In genomic region chr6:88849270-88849669, GRCm38 (mm10) we compare ENCODE assay signal across 9 mouse cellular contexts. TPM values are rescaled to one million over a fixed set of nuclear protein-coding genes. Genes with fewer than 3 reads are reported as not detected.
DNase-seq lines count a peak whose midpoint lies in the region; ATAC-seq and TF ChIP-seq lines count a peak whose summit lies in the region.
"Had no signal": no experiment of that assay in that cellular context is flagged by ENCODE, and none has a peak within 500 bp of the region (broad histone marks: within the 10 kb centered on the region; RNA-seq: fewer than 3 reads in every experiment).

No protein-coding gene starts in this region.

- no peak overlapping the region for H3K9ac ChIP-seq in midbrain, postnatal 0 days (replicated peaks; ENCODE audit: low read length, poor library complexity, severe bottlenecking)

- no peak for TF ChIP-seq POLR2A in cerebellum, adult 2 months (IDR thresholded peaks at IDR 0.05; ENCODE audit: borderline replicate concordance, insufficient read depth, low read length)

- ATAC-seq in midbrain, postnatal 0 days (ENCODE audit: low FRiP score), result no peak

- no peaks in the 10 kb centered on the region for H3K9me3 ChIP-seq in embryonic facial prominence, embryonic 10.5 days
- H3K9me3 ChIP-seq in midbrain, postnatal 0 days (ENCODE audit: low read length), result no peaks in the 10 kb centered on the region

- H3K4me1 ChIP-seq in cerebellum, adult 2 months (ENCODE audit: control insufficient read depth, insufficient read depth, low read length), result peaks cover 17% of the 10 kb centered on the region
- peaks cover 7% of the 10 kb centered on the region; the same call in 1 of the 2 replicates for H3K4me1 ChIP-seq in embryonic facial prominence, embryonic 10.5 days
- H3K4me1 ChIP-seq in midbrain, postnatal 0 days (ENCODE audit: insufficient read depth, low read length), result no peaks in the 10 kb centered on the region

- no peaks in the 10 kb centered on the region for H3K27me3 ChIP-seq in cerebellum, adult 2 months (ENCODE audit: control insufficient read depth, insufficient read depth, low read length)
- no peaks in the 10 kb centered on the region for H3K27me3 ChIP-seq in embryonic facial prominence, embryonic 10.5 days (replicated peaks; ENCODE audit: low read depth, poor library complexity, severe bottlenecking)
- H3K27me3 ChIP-seq in midbrain, postnatal 0 days (ENCODE audit: insufficient read depth, low read length), result no peaks in the 10 kb centered on the region

- TF ChIP-seq CTCF in cerebellum, adult 2 months (IDR thresholded peaks at IDR 0.05; ENCODE audit: borderline replicate concordance, insufficient read depth, low read depth, low read length), result peak; percentile 45; the same call in 1 of the 2 replicates
- TF ChIP-seq CTCF in midbrain, postnatal 0 days (IDR thresholded peaks at IDR 0.05), result peak; percentile 56

- no peak overlapping the region for H3K4me3 ChIP-seq in cerebellum, adult 2 months (replicated peaks; ENCODE audit: insufficient read depth, low read depth, low read length)
- H3K4me3 ChIP-seq in embryonic facial prominence, embryonic 10.5 days, result no peak overlapping the region
- H3K4me3 ChIP-seq in midbrain, postnatal 0 days (ENCODE audit: low read depth, low read length), result no peak overlapping the region

- H3K27ac ChIP-seq in cerebellum, adult 2 months (ENCODE audit: insufficient read depth, low read length), result peak overlapping the region; percentile 82
- H3K27ac ChIP-seq in embryonic facial prominence, embryonic 10.5 days (replicated peaks), result 0 out of 2 replicates have a peak overlapping the region, but pooled peaks have one; percentile 15
- H3K27ac ChIP-seq in midbrain, postnatal 0 days (ENCODE audit: low read depth, low read length), result no peak overlapping the region
- H3K27ac ChIP-seq: macrophage had no signal

- H3K36me3 ChIP-seq in embryonic facial prominence, embryonic 10.5 days (replicated peaks), result peaks cover 34% of the 10 kb centered on the region
- H3K36me3 ChIP-seq in midbrain, postnatal 0 days (ENCODE audit: insufficient read depth, low read length), result peaks cover 53% of the 10 kb centered on the region

- no peak overlapping the region for H3K4me2 ChIP-seq in midbrain, postnatal 0 days (ENCODE audit: low read depth, low read length, poor library complexity, severe bottlenecking)

- peak in 1 of 2 experiments; percentile 31 for DNase-seq in cerebellum, adult 2 months
- DNase-seq in cerebellum, adult 8-10 months, result no peak
- peak; percentile 54 for DNase-seq in lung, postnatal 14 days
- no peak for DNase-seq in lung, postnatal 4 days
- no peak for DNase-seq in embryonic facial prominence, embryonic 10.5 days (ENCODE audit: low spot score)
- DNase-seq in midbrain, postnatal 0 days (ENCODE audit: low spot score), result no peak
- no peak for DNase-seq in left cerebral cortex, adult 9 months (ENCODE audit: low spot score in 2 of 2)
- no peak for DNase-seq in T-cell, adult 2 months (ENCODE audit: low spot score)

- WGBS in cerebellum, adult 2 months, result 45% methylated on average over 4 of the region's 4 CpGs
- 57% methylated on average over 4 of the region's 4 CpGs for WGBS in embryonic facial prominence, embryonic 10.5 days
- WGBS in midbrain, postnatal 0 days, result 45% methylated on average over 4 of the region's 4 CpGs

RNA-seq across cellular contexts. Expression of gene Abtb1, which starts 7.5 kb away (rescaled TPM):
- 116 TPM in 2 replicates for polyA plus RNA-seq in cerebellum, adult 2 months (2012; rRNA removed)
- 25.2 and 26.4 TPM in 2 replicates for polyA plus RNA-seq in embryonic facial prominence, embryonic 10.5 days (2016; fragmentation: Nextera tagmentation; extraction: Ambion mirVana)
- total RNA-seq in midbrain, postnatal 0 days (2014; rRNA removed), result 60.2 and 65.7 TPM in 2 replicates
- polyA plus RNA-seq in midbrain, postnatal 0 days (2015; fragmentation: Nextera tagmentation; extraction: Ambion mirVana), result 29.2 and 34.9 TPM in 2 replicates

RNA-seq across cellular contexts. Expression of gene Podxl2, which starts 25.6 kb away (rescaled TPM):
- polyA plus RNA-seq in cerebellum, adult 2 months (2012; rRNA removed), result 538 and 541 TPM in 2 replicates
- polyA plus RNA-seq in embryonic facial prominence, embryonic 10.5 days (2016; fragmentation: Nextera tagmentation; extraction: Ambion mirVana), result 52.1 and 56.3 TPM in 2 replicates
- total RNA-seq in midbrain, postnatal 0 days (2014; rRNA removed), result 883 and 1,011 TPM in 2 replicates
- polyA plus RNA-seq in midbrain, postnatal 0 days (2015; fragmentation: Nextera tagmentation; extraction: Ambion mirVana), result 727 and 776 TPM in 2 replicates

RNA-seq across cellular contexts. Expression of gene Mcm2, which starts 49.3 kb away (rescaled TPM):
- 7.5 and 9.8 TPM in 2 replicates for polyA plus RNA-seq in cerebellum, adult 2 months (2012; rRNA removed)
- polyA plus RNA-seq in embryonic facial prominence, embryonic 10.5 days (2016; fragmentation: Nextera tagmentation; extraction: Ambion mirVana), result 262 and 280 TPM in 2 replicates
- 11.4 and 16.2 TPM in 2 replicates for total RNA-seq in midbrain, postnatal 0 days (2014; rRNA removed)
- 7.6 and 7.7 TPM in 2 replicates for polyA plus RNA-seq in midbrain, postnatal 0 days (2015; fragmentation: Nextera tagmentation; extraction: Ambion mirVana)

RNA-seq across cellular contexts. Expression of gene Tpra1, which starts 52.8 kb away (rescaled TPM):
- polyA plus RNA-seq in cerebellum, adult 2 months (2012; rRNA removed), result 206 and 236 TPM in 2 replicates
- 54.4 and 56.7 TPM in 2 replicates for polyA plus RNA-seq in embryonic facial prominence, embryonic 10.5 days (2016; fragmentation: Nextera tagmentation; extraction: Ambion mirVana)
- 65.7 and 69.7 TPM in 2 replicates for total RNA-seq in midbrain, postnatal 0 days (2014; rRNA removed)
- 52.7 and 67.5 TPM in 2 replicates for polyA plus RNA-seq in midbrain, postnatal 0 days (2015; fragmentation: Nextera tagmentation; extraction: Ambion mirVana)

Comparison
In these comparisons a context has a peak if more than half of its experiments do, and no peak if none do; other contexts are left out.
1. RNA of gene Mcm2, which starts 49.3 kb away (polyA plus RNA-seq): 262 to 280 TPM in embryonic facial prominence, embryonic 10.5 days; 7.6 to 7.7 TPM in midbrain, postnatal 0 days and 7.5 to 9.8 TPM in cerebellum, adult 2 months; every median in the first group is over 10 times any median in the second.